Mouse (Mus musculus): Measurements from ENCODE around the gene Iffo1.

The Iffo1 gene

GRCm38 (mm10) chr6:125192016-125192714 is 47.1 kb downstream of the Iffo1 start:
- peak; percentile 92 for DNase-seq (ENCODE audit: low read depth, low spot score)

GRCm38 (mm10) chr6:125192841-125193240 is 47.8 kb downstream of the Iffo1 start:
- DNase-seq (ENCODE audit: low read depth, low spot score) = no peak

GRCm38 (mm10) chr6:125193390-125193789 is 48.3 kb downstream of the Iffo1 start:
- DNase-seq (ENCODE audit: low read depth, low spot score) = no peak

DNA sequence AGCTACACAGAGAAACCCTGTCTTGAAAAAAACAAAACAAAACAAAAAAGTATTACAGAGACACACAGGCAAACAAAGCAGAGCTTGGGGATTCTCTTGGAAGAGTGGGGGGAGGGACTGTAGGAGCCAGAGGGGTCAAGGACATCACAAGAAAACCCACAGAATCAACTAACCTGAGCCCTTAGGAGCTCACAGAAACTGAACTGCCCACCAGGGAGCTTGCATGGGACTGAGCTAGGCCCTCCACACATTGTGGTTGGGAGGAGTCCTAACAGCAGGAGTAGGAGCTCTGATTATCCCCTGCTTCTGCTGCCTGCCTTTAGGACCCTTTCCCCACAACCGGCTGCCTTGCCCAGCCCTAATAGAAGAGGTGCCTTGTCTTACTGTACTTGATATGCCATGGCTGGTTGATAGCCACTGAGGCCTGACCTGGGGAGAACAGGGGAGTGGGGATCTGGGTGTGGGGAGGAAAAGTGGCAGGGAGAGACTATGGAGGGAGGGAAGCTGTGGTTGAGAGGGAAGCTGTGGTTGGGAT is 50.6 kb downstream of the Iffo1 start:
- no peak for DNase-seq (ENCODE audit: low read depth, low spot score)

- DNase-seq (ENCODE audit: low read depth, low spot score) = no peak
These were observed 51.3 kb downstream of the Iffo1 start for GRCm38 (mm10) chr6:125196301-125196700.

GRCm38 (mm10) chr6:125197166-125197565 is 52.1 kb downstream of the Iffo1 start:
- DNase-seq (ENCODE audit: low read depth, low spot score) = no peak

- no peak for DNase-seq (ENCODE audit: low read depth, low spot score)
These were observed 65.4 kb downstream of the Iffo1 start for GRCm38 (mm10) chr6:125210436-125210835.
